Mouse (Mus musculus): ENCODE results near the gene Casp7. TPM values are rescaled to one million over a fixed set of nuclear protein-coding genes. Genes with fewer than 3 reads are reported as not detected.

Casp7 gene
- polyA plus RNA-seq, 1 experiment from 2014 or later = 16.6 TPM

GRCm38 (mm10) chr19:56378007-56378406 is 18.9 kb upstream of the Casp7 start:
- DNase-seq (ENCODE audit: low spot score) (no peak), ATAC-seq (ENCODE audit: low FRiP score) (no peak)
- no peak overlapping the region for H3K9ac ChIP-seq (ENCODE audit: low read depth, low read length)
- no peaks in the 10 kb centered on the region for H3K36me3 ChIP-seq (ENCODE audit: control insufficient read depth, insufficient read depth, low read length)
- H3K27me3 ChIP-seq (ENCODE audit: control insufficient read depth, insufficient read depth, low read length) = no peaks in the 10 kb centered on the region
- no peak overlapping the region for H3K4me2 ChIP-seq (replicated peaks; ENCODE audit: low read depth, low read length)
- H3K9me3 ChIP-seq (ENCODE audit: control insufficient read depth, low read length) = no peaks in the 10 kb centered on the region
- H3K27ac ChIP-seq (ENCODE audit: low read depth, low read length) = no peak overlapping the region
- 79% methylated on average over 5 of the region's 5 CpGs for WGBS
- H3K4me3 ChIP-seq (ENCODE audit: low read depth, low read length) = no peak overlapping the region
- H3K4me1 ChIP-seq (replicated peaks; ENCODE audit: control insufficient read depth, insufficient read depth, low read length) = no peaks in the 10 kb centered on the region

GRCm38 (mm10) chr19:56378554-56379172 is 18.3 kb upstream of the Casp7 start:
- ATAC-seq (ENCODE audit: low FRiP score) = no peak
- no peak overlapping the region for H3K9ac ChIP-seq (ENCODE audit: low read depth, low read length)
- no peak overlapping the region for H3K27ac ChIP-seq (ENCODE audit: low read depth, low read length)
- WGBS = 87% methylated on average over 13 of the region's 13 CpGs
- H3K27me3 ChIP-seq (ENCODE audit: control insufficient read depth, insufficient read depth, low read length) = no peaks in the 10 kb centered on the region
- no peaks in the 10 kb centered on the region for H3K9me3 ChIP-seq (ENCODE audit: control insufficient read depth, low read length)
- no peak for DNase-seq (ENCODE audit: low spot score)
- no peak overlapping the region for H3K4me3 ChIP-seq (ENCODE audit: low read depth, low read length)
- no peaks in the 10 kb centered on the region for H3K36me3 ChIP-seq (ENCODE audit: control insufficient read depth, insufficient read depth, low read length)
- H3K4me1 ChIP-seq (replicated peaks; ENCODE audit: control insufficient read depth, insufficient read depth, low read length) = no peaks in the 10 kb centered on the region
- no peak overlapping the region for H3K4me2 ChIP-seq (replicated peaks; ENCODE audit: low read depth, low read length)

- no peak overlapping the region for H3K27ac ChIP-seq (ENCODE audit: low read depth, low read length)
- no peaks in the 10 kb centered on the region for H3K36me3 ChIP-seq (ENCODE audit: control insufficient read depth, insufficient read depth, low read length)
- DNase-seq (ENCODE audit: low spot score) (no peak), ATAC-seq (ENCODE audit: low FRiP score) (no peak)
- H3K4me1 ChIP-seq (replicated peaks; ENCODE audit: control insufficient read depth, insufficient read depth, low read length) = no peaks in the 10 kb centered on the region
- H3K4me2 ChIP-seq (replicated peaks; ENCODE audit: low read depth, low read length) = no peak overlapping the region
- no peaks in the 10 kb centered on the region for H3K27me3 ChIP-seq (ENCODE audit: control insufficient read depth, insufficient read depth, low read length)
- 81% methylated on average over 7 of the region's 7 CpGs for WGBS
- H3K9me3 ChIP-seq (ENCODE audit: control insufficient read depth, low read length) = no peaks in the 10 kb centered on the region
- no peak overlapping the region for H3K9ac ChIP-seq (ENCODE audit: low read depth, low read length)
- H3K4me3 ChIP-seq (ENCODE audit: low read depth, low read length) = no peak overlapping the region
Observed at GRCm38 (mm10) chr19:56380341-56380740, 16.6 kb upstream of the Casp7 start.

GRCm38 (mm10) chr19:56381407-56381806 is 15.5 kb upstream of the Casp7 start:
- no peak for DNase-seq (ENCODE audit: low spot score)
- 94% methylated on average over 10 of the region's 10 CpGs for WGBS
- ATAC-seq (ENCODE audit: low FRiP score) = no peak

GRCm38 (mm10) chr19:56385546-56385945 is 11.4 kb upstream of the Casp7 start:
- Histone ChIP-seq H3K9me3 (ENCODE audit: control insufficient read depth, low read length) (no peaks in the 10 kb centered on the region), H3K4me2 (replicated peaks; ENCODE audit: low read depth, low read length) (no peak overlapping the region), H3K9ac (ENCODE audit: low read depth, low read length) (no peak overlapping the region), H3K27me3 (ENCODE audit: control insufficient read depth, insufficient read depth, low read length) (no peaks in the 10 kb centered on the region), H3K27ac (ENCODE audit: low read depth, low read length) (no peak overlapping the region), H3K36me3 (ENCODE audit: control insufficient read depth, insufficient read depth, low read length) (no peaks in the 10 kb centered on the region), H3K4me3 (ENCODE audit: low read depth, low read length) (no peak overlapping the region), H3K4me1 (replicated peaks; ENCODE audit: control insufficient read depth, insufficient read depth, low read length) (no peaks in the 10 kb centered on the region)
- ATAC-seq (ENCODE audit: low FRiP score) (no peak), DNase-seq (ENCODE audit: low spot score) (no peak)
- WGBS = 88% methylated on average over 5 of the region's 5 CpGs

More at GRCm38 (mm10) chr19:56381407-56381806, 15.5 kb upstream of the Casp7 start:
- H3K4me3 ChIP-seq (ENCODE audit: low read depth, low read length) = no peak overlapping the region
- no peaks in the 10 kb centered on the region for H3K36me3 ChIP-seq (ENCODE audit: control insufficient read depth, insufficient read depth, low read length)
- H3K4me2 ChIP-seq (replicated peaks; ENCODE audit: low read depth, low read length) = no peak overlapping the region
- no peaks in the 10 kb centered on the region for H3K4me1 ChIP-seq (replicated peaks; ENCODE audit: control insufficient read depth, insufficient read depth, low read length)
- no peaks in the 10 kb centered on the region for H3K27me3 ChIP-seq (ENCODE audit: control insufficient read depth, insufficient read depth, low read length)
- no peaks in the 10 kb centered on the region for H3K9me3 ChIP-seq (ENCODE audit: control insufficient read depth, low read length)
- H3K9ac ChIP-seq (ENCODE audit: low read depth, low read length) = no peak overlapping the region
- no peak overlapping the region for H3K27ac ChIP-seq (ENCODE audit: low read depth, low read length)

GRCm38 (mm10) chr19:56386095-56386494 is 10.8 kb upstream of the Casp7 start:
- H3K4me3 ChIP-seq (ENCODE audit: low read depth, low read length) = no peak overlapping the region
- no peaks in the 10 kb centered on the region for H3K36me3 ChIP-seq (ENCODE audit: control insufficient read depth, insufficient read depth, low read length)
- no peaks in the 10 kb centered on the region for H3K4me1 ChIP-seq (replicated peaks; ENCODE audit: control insufficient read depth, insufficient read depth, low read length)
- H3K27ac ChIP-seq (ENCODE audit: low read depth, low read length) = no peak overlapping the region
- H3K9me3 ChIP-seq (ENCODE audit: control insufficient read depth, low read length) = no peaks in the 10 kb centered on the region
- DNase-seq (ENCODE audit: low spot score) = no peak
- H3K9ac ChIP-seq (ENCODE audit: low read depth, low read length) = no peak overlapping the region
- no peak for ATAC-seq (ENCODE audit: low FRiP score)
- H3K27me3 ChIP-seq (ENCODE audit: control insufficient read depth, insufficient read depth, low read length) = no peaks in the 10 kb centered on the region
- 92% methylated on average over 10 of the region's 10 CpGs for WGBS
- H3K4me2 ChIP-seq (replicated peaks; ENCODE audit: low read depth, low read length) = no peak overlapping the region

GRCm38 (mm10) chr19:56387726-56388302 is 9.1 kb upstream of the Casp7 start:
- no peaks in the 10 kb centered on the region for H3K9me3 ChIP-seq (ENCODE audit: control insufficient read depth, low read length)
- no peak overlapping the region for H3K27ac ChIP-seq (ENCODE audit: low read depth, low read length)
- no peak overlapping the region for H3K4me2 ChIP-seq (replicated peaks; ENCODE audit: low read depth, low read length)
- no peak overlapping the region for H3K9ac ChIP-seq (ENCODE audit: low read depth, low read length)
- H3K27me3 ChIP-seq (ENCODE audit: control insufficient read depth, insufficient read depth, low read length) = no peaks in the 10 kb centered on the region
- ATAC-seq (ENCODE audit: low FRiP score) = no peak
- no peak overlapping the region for H3K4me3 ChIP-seq (ENCODE audit: low read depth, low read length)
- H3K36me3 ChIP-seq (ENCODE audit: control insufficient read depth, insufficient read depth, low read length) = no peaks in the 10 kb centered on the region
- 86% methylated on average over 4 of the region's 4 CpGs for WGBS
- H3K4me1 ChIP-seq (replicated peaks; ENCODE audit: control insufficient read depth, insufficient read depth, low read length) = no peaks in the 10 kb centered on the region
- DNase-seq (ENCODE audit: low spot score) = no peak

- ATAC-seq (ENCODE audit: low FRiP score) = no peak
- no peak overlapping the region for H3K27ac ChIP-seq (ENCODE audit: low read depth, low read length)
- no peak overlapping the region for H3K9ac ChIP-seq (ENCODE audit: low read depth, low read length)
- no peaks in the 10 kb centered on the region for H3K9me3 ChIP-seq (ENCODE audit: control insufficient read depth, low read length)
- no peak for DNase-seq (ENCODE audit: low spot score)
- H3K27me3 ChIP-seq (ENCODE audit: control insufficient read depth, insufficient read depth, low read length) = no peaks in the 10 kb centered on the region
- no peak overlapping the region for H3K4me3 ChIP-seq (ENCODE audit: low read depth, low read length)
- no peaks in the 10 kb centered on the region for H3K4me1 ChIP-seq (replicated peaks; ENCODE audit: control insufficient read depth, insufficient read depth, low read length)
- no peak overlapping the region for H3K4me2 ChIP-seq (replicated peaks; ENCODE audit: low read depth, low read length)
- WGBS = 90% methylated on average over 11 of the region's 11 CpGs
- H3K36me3 ChIP-seq (ENCODE audit: control insufficient read depth, insufficient read depth, low read length) = no peaks in the 10 kb centered on the region
Observed at GRCm38 (mm10) chr19:56389176-56389575, 7.8 kb upstream of the Casp7 start.

- Histone ChIP-seq H3K9me3 (ENCODE audit: control insufficient read depth, low read length) (no peaks in the 10 kb centered on the region), H3K4me1 (replicated peaks; ENCODE audit: control insufficient read depth, insufficient read depth, low read length) (no peaks in the 10 kb centered on the region), H3K9ac (ENCODE audit: low read depth, low read length) (no peak within 1 kb of the TSS), H3K27me3 (ENCODE audit: control insufficient read depth, insufficient read depth, low read length) (no peaks in the 10 kb centered on the region), H3K36me3 (ENCODE audit: control insufficient read depth, insufficient read depth, low read length) (no peaks in the 10 kb centered on the region), H3K4me3 (ENCODE audit: low read depth, low read length) (no peak within 1 kb of the TSS), H3K27ac (ENCODE audit: low read depth, low read length) (no peak within 1 kb of the TSS), H3K4me2 (replicated peaks; ENCODE audit: low read depth, low read length) (no peak within 1 kb of the TSS)
- no peak for DNase-seq (ENCODE audit: low spot score)
- ATAC-seq (ENCODE audit: low FRiP score) = no peak
- WGBS = 89% methylated on average over 11 of the region's 11 CpGs
Observed at GRCm38 (mm10) chr19:56389879-56390278, 7.0 kb upstream of the Casp7 start, which contains the start of gene Nrap. Gene Nrap (minus strand): TSS chr19:56390037.
